Mouse (Mus musculus): ENCODE results near the gene Fgfr2. TPM values are rescaled to one million over a fixed set of nuclear protein-coding genes. Genes with fewer than 3 reads are reported as not detected.

Gene Fgfr2
- polyA plus RNA-seq, 1 experiment, result 0.17 TPM

DNA sequence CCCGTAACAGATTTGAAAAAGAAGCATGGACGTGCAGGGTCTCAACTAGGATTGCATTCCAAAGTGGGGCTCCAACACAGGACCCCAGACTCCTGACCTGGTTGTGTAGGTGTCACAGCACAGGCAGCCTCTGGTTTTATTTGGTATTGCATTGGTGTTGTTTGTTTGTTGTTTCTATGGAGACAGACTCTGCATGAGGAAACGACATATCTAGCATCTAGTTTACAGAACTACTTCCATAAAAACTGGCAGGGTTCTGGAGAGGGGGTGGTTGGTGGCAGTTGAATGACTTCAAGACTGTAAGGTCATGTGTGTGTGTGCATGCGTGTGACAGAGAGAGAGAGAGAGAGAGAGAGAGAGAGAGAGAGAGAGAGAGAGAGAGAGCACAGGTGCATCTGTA, 2475.1 kb downstream of the Fgfr2 start:
- Histone ChIP-seq H3K36me3 (ENCODE audit: control insufficient read depth, insufficient read depth) (no peaks in the 10 kb centered on the region), H3K4me2 (ENCODE audit: low read depth) (peak overlapping the region; percentile 86), H3ac (ENCODE audit: control insufficient read depth, insufficient read length) (no peak overlapping the region), H3K79me2 (ENCODE audit: control insufficient read depth, insufficient read depth) (peaks cover 63% of the 10 kb centered on the region), H3K27me3 (ENCODE audit: control insufficient read depth, insufficient read depth, insufficient read length) (no peaks in the 10 kb centered on the region), H3K4me3 (peak overlapping the region; percentile 88)
- TF ChIP-seq TCF12 (IDR thresholded peaks at IDR 0.05; ENCODE audit: insufficient read depth, poor library complexity, severe bottlenecking) (no peak), E2F4 (IDR thresholded peaks at IDR 0.05; ENCODE audit: insufficient read depth) (no peak), SRF (IDR thresholded peaks at IDR 0.05; ENCODE audit: control insufficient read depth, insufficient read length, low read depth) (no peak), REST (IDR thresholded peaks at IDR 0.05; ENCODE audit: insufficient read depth, insufficient read length) (no peak), TCF3 (IDR thresholded peaks at IDR 0.05; ENCODE audit: insufficient read length, low read depth) (no peak), POLR2A (IDR thresholded peaks at IDR 0.05; ENCODE audit: insufficient read length, low read depth) (no peak), USF1 (IDR thresholded peaks at IDR 0.05; ENCODE audit: low read depth) (no peak), CEBPB (IDR thresholded peaks at IDR 0.05; ENCODE audit: insufficient read depth, poor library complexity, severe bottlenecking) (no peak), MAX (IDR thresholded peaks at IDR 0.05; ENCODE audit: low read depth) (no peak), MYOD1 (IDR thresholded peaks at IDR 0.05; ENCODE audit: control insufficient read depth in 1 of 3, insufficient read length in 2 of 3, low read depth in 2 of 3) (no peak), POLR2AphosphoS2 (IDR thresholded peaks at IDR 0.05; ENCODE audit: insufficient read length, low read depth) (no peak), MYOG (IDR thresholded peaks at IDR 0.05; ENCODE audit: control insufficient read depth in 1 of 3, insufficient read depth in 1 of 3, insufficient read length in 2 of 3, low read depth in 2 of 3) (no peak)

DNA sequence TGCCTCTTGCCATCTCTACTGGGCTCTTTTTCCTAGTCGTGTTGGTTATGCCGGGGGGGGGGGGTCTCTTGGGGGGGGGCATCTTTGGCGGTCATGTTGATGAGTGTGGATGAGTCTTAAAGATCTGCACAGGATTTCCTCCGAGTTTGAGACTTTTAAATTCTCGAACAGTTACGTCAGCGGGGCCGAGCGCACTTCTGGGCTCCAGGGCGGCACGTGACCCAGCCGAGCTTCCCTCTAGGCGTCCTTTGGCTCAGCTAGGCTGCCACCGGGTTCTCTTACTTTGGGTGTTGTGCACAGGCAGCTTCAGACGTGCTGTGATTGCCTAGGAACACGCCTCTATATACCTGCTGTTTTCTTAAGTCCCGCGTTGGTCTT, 2476.4 kb downstream of the Fgfr2 start:
- H3K36me3 ChIP-seq (ENCODE audit: control insufficient read depth, insufficient read depth), result no peaks in the 10 kb centered on the region
- no peaks in the 10 kb centered on the region for H3K27me3 ChIP-seq (ENCODE audit: control insufficient read depth, insufficient read depth, insufficient read length)
- H3K79me2 ChIP-seq (ENCODE audit: control insufficient read depth, insufficient read depth), result peaks cover 50% of the 10 kb centered on the region
- peak overlapping the region; percentile 86 for H3K4me2 ChIP-seq (ENCODE audit: low read depth)
- peak overlapping the region; percentile 56 for H3ac ChIP-seq (ENCODE audit: control insufficient read depth, insufficient read length)
- TF ChIP-seq SRF (IDR thresholded peaks at IDR 0.05; ENCODE audit: control insufficient read depth, insufficient read length, low read depth) (no peak), CEBPB (IDR thresholded peaks at IDR 0.05; ENCODE audit: insufficient read depth, poor library complexity, severe bottlenecking) (no peak), REST (IDR thresholded peaks at IDR 0.05; ENCODE audit: insufficient read depth, insufficient read length) (no peak), E2F4 (IDR thresholded peaks at IDR 0.05; ENCODE audit: insufficient read depth) (no peak), POLR2AphosphoS2 (IDR thresholded peaks at IDR 0.05; ENCODE audit: insufficient read length, low read depth) (peak; percentile 26), MYOD1 (IDR thresholded peaks at IDR 0.05; ENCODE audit: control insufficient read depth in 1 of 3, insufficient read length in 2 of 3, low read depth in 2 of 3) (no peak), POLR2A (IDR thresholded peaks at IDR 0.05; ENCODE audit: insufficient read length, low read depth) (peak; percentile 64), TCF12 (IDR thresholded peaks at IDR 0.05; ENCODE audit: insufficient read depth, poor library complexity, severe bottlenecking) (no peak), USF1 (IDR thresholded peaks at IDR 0.05; ENCODE audit: low read depth) (peak; percentile 98), MYOG (IDR thresholded peaks at IDR 0.05; ENCODE audit: control insufficient read depth in 1 of 3, insufficient read depth in 1 of 3, insufficient read length in 2 of 3, low read depth in 2 of 3) (peak in 1 of 3 experiments; percentile 16), MAX (IDR thresholded peaks at IDR 0.05; ENCODE audit: low read depth) (no peak), TCF3 (IDR thresholded peaks at IDR 0.05; ENCODE audit: insufficient read length, low read depth) (no peak)
- H3K4me3 ChIP-seq, result peak overlapping the region; percentile 88

DNA sequence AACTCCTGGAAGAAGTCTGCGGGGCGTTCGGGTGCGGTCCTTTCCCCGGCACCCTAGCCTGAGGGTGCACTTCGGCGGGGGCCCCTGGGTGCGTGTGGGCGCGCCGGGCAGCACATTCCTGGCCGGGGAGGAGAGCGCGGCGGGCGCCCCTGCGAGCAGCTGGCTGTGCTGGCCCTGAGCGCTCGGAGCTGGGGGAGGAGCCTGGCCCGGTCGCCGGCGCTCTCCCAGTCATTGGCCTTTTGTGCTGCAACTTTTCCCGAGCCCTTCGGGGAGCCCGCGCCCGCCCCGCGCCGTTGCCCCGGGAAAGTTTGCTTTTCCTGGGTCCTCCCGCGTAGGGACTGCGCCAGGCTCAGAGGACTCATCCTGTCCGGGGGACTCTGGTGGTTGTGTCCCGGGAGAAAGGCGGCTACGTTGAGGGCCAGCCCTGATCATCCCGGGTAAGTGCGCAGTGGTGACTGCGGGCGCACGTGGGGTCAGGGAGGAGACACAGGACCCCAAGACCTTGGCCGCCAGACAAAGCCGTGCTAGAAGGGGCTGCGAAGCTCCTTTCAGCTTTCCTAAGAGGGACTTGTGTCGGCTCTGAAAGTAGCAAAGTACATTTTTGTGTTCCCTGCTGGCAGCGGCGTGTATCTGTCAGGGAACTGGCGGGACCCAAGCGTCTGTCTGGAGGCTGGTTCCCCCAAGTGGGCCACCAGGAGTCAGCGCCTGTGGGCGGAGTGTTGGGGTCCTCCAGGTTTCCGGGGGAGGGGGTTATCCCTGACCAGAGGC, 2477.0 kb downstream of the Fgfr2 start:
- Histone ChIP-seq H3K79me2 (ENCODE audit: control insufficient read depth, insufficient read depth) (peaks cover 45% of the 10 kb centered on the region), H3K27me3 (ENCODE audit: control insufficient read depth, insufficient read depth, insufficient read length) (no peaks in the 10 kb centered on the region), H3K4me3 (peak overlapping the region; percentile 88), H3K4me2 (ENCODE audit: low read depth) (peak overlapping the region; percentile 86), H3K36me3 (ENCODE audit: control insufficient read depth, insufficient read depth) (no peaks in the 10 kb centered on the region), H3ac (ENCODE audit: control insufficient read depth, insufficient read length) (peak overlapping the region; percentile 56)
- TF ChIP-seq MYOD1 (IDR thresholded peaks at IDR 0.05; ENCODE audit: control insufficient read depth in 1 of 3, insufficient read length in 2 of 3, low read depth in 2 of 3) (peak in 2 of 3 experiments; percentile 75 to 91), MAX (IDR thresholded peaks at IDR 0.05; ENCODE audit: low read depth) (no peak), POLR2A (IDR thresholded peaks at IDR 0.05; ENCODE audit: insufficient read length, low read depth) (peak; percentile 61), CEBPB (IDR thresholded peaks at IDR 0.05; ENCODE audit: insufficient read depth, poor library complexity, severe bottlenecking) (no peak), SRF (IDR thresholded peaks at IDR 0.05; ENCODE audit: control insufficient read depth, insufficient read length, low read depth) (no peak), USF1 (IDR thresholded peaks at IDR 0.05; ENCODE audit: low read depth) (no peak), POLR2AphosphoS2 (IDR thresholded peaks at IDR 0.05; ENCODE audit: insufficient read length, low read depth) (peak; percentile 55), MYOG (IDR thresholded peaks at IDR 0.05; ENCODE audit: control insufficient read depth in 1 of 3, insufficient read depth in 1 of 3, insufficient read length in 2 of 3, low read depth in 2 of 3) (peak in 2 of 3 experiments; percentile 91 to 97), TCF12 (IDR thresholded peaks at IDR 0.05; ENCODE audit: insufficient read depth, poor library complexity, severe bottlenecking) (no peak), E2F4 (IDR thresholded peaks at IDR 0.05; ENCODE audit: insufficient read depth) (no peak), TCF3 (IDR thresholded peaks at IDR 0.05; ENCODE audit: insufficient read length, low read depth) (peak; percentile 66)

DNA sequence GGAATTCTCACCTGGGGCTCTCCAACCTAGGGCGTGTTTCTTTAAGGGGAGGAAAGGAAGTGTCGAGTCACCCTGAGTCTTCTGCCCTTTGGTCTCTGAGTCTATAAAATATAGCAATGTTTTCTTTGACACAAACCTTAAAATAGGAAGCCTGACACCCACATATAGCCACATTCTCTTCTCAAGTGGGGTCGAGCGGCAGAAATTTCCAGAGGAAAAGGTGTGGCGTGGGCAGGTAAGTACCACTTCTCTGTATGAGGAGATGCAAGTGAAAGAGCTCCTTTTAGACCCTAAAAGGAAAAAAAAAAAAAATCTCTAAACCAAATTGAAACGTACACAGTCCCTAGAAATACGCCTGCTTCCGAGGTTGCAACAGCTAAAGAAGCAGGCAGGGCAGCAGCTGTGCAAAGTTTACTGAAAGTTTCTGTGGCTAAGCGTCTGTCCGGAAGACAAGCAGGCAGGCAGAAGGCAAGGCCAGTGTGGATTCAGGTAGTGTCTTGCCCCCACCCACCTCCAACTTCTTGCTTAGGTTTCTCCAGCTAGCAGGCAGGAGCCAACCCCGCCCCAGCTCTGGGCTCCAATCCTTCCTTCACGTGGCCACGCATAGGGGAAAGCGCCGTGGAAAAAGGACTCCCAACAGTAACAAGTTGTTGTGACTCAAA, 2477.7 kb downstream of the Fgfr2 start:
- no peaks in the 10 kb centered on the region for H3K36me3 ChIP-seq (ENCODE audit: control insufficient read depth, insufficient read depth)
- peak overlapping the region; percentile 88 for H3K4me3 ChIP-seq
- H3K4me2 ChIP-seq (ENCODE audit: low read depth), result peak overlapping the region; percentile 86
- H3K79me2 ChIP-seq (ENCODE audit: control insufficient read depth, insufficient read depth), result peaks cover 37% of the 10 kb centered on the region
- TF ChIP-seq POLR2A (IDR thresholded peaks at IDR 0.05; ENCODE audit: insufficient read length, low read depth) (no peak), CEBPB (IDR thresholded peaks at IDR 0.05; ENCODE audit: insufficient read depth, poor library complexity, severe bottlenecking) (no peak), POLR2AphosphoS2 (IDR thresholded peaks at IDR 0.05; ENCODE audit: insufficient read length, low read depth) (no peak), USF1 (IDR thresholded peaks at IDR 0.05; ENCODE audit: low read depth) (peak; percentile 60), E2F4 (IDR thresholded peaks at IDR 0.05; ENCODE audit: insufficient read depth) (no peak), MYOD1 (IDR thresholded peaks at IDR 0.05; ENCODE audit: control insufficient read depth in 1 of 3, insufficient read length in 2 of 3, low read depth in 2 of 3) (peak in 2 of 3 experiments; percentile 44 to 63), MYOG (IDR thresholded peaks at IDR 0.05; ENCODE audit: control insufficient read depth in 1 of 3, insufficient read depth in 1 of 3, insufficient read length in 2 of 3, low read depth in 2 of 3) (peak in 2 of 3 experiments; percentile 10 to 70), SRF (IDR thresholded peaks at IDR 0.05; ENCODE audit: control insufficient read depth, insufficient read length, low read depth) (no peak), REST (IDR thresholded peaks at IDR 0.05; ENCODE audit: insufficient read depth, insufficient read length) (no peak), TCF3 (IDR thresholded peaks at IDR 0.05; ENCODE audit: insufficient read length, low read depth) (no peak)
- peak overlapping the region; percentile 56 for H3ac ChIP-seq (ENCODE audit: control insufficient read depth, insufficient read length)
- H3K27me3 ChIP-seq (ENCODE audit: control insufficient read depth, insufficient read depth, insufficient read length), result no peaks in the 10 kb centered on the region
